Mouse (Mus musculus) cerebellum, postnatal 10 days (tissue): ENCODE measurements around the gene Trmt10b.
A peak's percentile ranks its signal among the peaks of the same experiment; 100 is the strongest.

Experiments used
- DNase-seq, 2 experiments: peaks; one replicate each; pipeline ENCODE4 v3.0.0; 2021; ENCODE audit warnings: mixed read lengths in 2 of 2

Gene Trmt10b

DNA sequence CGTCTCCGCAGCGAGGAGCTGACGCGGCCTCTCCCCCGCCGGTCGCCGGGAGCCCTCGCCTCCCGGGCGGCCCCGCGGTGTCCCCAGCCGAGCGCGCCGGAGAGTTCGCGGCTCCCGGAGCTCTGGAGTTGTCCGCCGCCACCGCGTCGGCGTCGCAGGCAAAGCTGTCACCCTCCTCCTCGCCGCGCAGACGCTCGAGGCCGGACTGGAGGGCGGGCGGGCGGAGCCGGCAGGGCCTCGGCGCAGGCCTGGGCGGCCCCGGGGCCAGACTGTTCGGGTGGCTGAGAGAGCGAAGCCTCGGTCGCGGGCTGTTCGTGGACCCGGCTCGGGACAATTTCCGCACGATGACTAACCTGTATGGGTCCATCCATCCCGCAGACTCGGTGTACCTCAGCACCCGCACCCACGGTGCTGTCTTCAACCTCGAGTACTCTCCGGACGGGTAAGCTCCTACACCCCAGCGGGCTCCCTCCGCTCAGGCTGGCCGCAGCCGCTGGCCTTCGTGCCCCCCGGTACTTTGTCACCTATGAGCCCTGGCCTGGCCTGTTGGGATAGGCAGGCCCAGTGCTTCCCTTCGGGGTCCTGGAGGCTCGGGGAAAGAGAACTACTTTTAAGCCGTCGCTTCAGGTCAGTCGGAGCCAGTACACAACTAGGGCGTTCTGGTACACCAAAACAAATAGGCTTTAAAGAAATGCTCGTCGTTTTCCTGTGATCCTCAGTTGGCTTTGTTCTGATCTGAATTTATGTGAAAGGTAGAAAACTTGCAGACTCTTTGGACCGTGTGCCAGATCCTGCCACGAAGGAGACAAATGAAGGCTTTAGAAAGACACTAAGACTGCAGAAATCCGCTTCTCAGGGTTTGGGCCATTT is 45.6 kb downstream of the Trmt10b start, which contains the start of gene Exosc3:
Exosc3 (minus strand) TSS at position 447 of the 870 bp plus-strand sequence.
- peak in 1 of 2 experiments; percentile 59 for DNase-seq

DNA sequence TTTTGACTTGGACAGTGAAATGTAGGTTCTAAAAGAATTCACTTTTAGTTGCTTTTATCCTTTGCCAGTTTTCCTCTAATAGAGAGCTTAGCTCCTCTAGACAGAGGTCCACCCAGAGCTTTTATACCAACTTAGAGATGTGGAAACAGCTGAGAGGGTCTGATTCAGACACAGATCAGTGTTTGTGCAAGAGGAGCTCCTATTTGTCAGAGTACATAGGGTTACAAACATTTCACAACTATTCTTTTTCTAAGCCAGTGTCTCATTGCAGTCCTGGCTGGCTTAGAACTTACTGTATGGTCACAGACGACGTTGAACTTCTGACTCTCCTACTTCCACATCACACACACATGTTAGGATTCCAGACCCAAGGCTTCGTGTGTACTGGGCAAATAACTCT is 59.7 kb downstream of the Trmt10b start:
- DNase-seq: no peak
